Mouse (Mus musculus) liver, embryonic 16.5 days (tissue): ENCODE data around the gene Rara. TPM values are rescaled to one million over a fixed set of nuclear protein-coding genes. Genes with fewer than 3 reads are reported as not detected.
"Not testable (repeated sequence)": the region's sequence is repeated elsewhere in the genome, so short reads cannot be mapped to it uniquely, and the experiment has no call there.

ENCODE experiments used
- ATAC-seq: fragments of 200-750 bp; cut with Nextera tagmentation; 2 replicates; pipeline ENCODE4 v1.8.0; 2017; ENCODE audit warnings: low read depth, mild to moderate bottlenecking, moderate number of reproducible peaks, moderate library complexity
- H3K27ac ChIP-seq: fragments of 300-500 bp; sonication (generic); 2 replicates; pipeline ENCODE4 v1.5.1; 2014; ENCODE audit warnings: mild to moderate bottlenecking, low read length
- H3K27me3 ChIP-seq: fragments of 300-500 bp; sonication (generic); 2 replicates; pipeline ENCODE4 v1.6.1; 2014; ENCODE audit warnings: low read depth, low read length, mixed read lengths; ENCODE audit not compliant: control insufficient read depth, insufficient read depth
- H3K36me3 ChIP-seq: fragments of 300-500 bp; sonication (generic); 2 replicates; pipeline ENCODE4 v1.6.1; 2014; ENCODE audit warnings: mild to moderate bottlenecking; ENCODE audit not compliant: control insufficient read depth, insufficient read depth
- H3K4me1 ChIP-seq: fragments of 300-500 bp; sonication (generic); 2 replicates; pipeline ENCODE4 v1.6.1; 2014; ENCODE audit warnings: low read depth, low read length, mixed read lengths; ENCODE audit not compliant: control insufficient read depth
- H3K4me2 ChIP-seq: fragments of 300-500 bp; sonication (generic); 2 replicates; pipeline ENCODE4 v1.6.1; 2014; ENCODE audit warnings: low read depth, low read length, mixed read lengths
- H3K4me3 ChIP-seq: fragments of 300-500 bp; sonication (generic); 2 replicates; pipeline ENCODE4 v1.5.1; 2014; ENCODE audit warnings: low read depth, mild to moderate bottlenecking, low read length
- H3K9ac ChIP-seq: fragments of 300-500 bp; sonication (generic); 2 replicates; pipeline ENCODE4 v1.6.1; 2014; ENCODE audit warnings: low read depth, low read length
- H3K9me3 ChIP-seq: fragments of 300-500 bp; sonication (generic); replicated peaks from 2 replicates; pipeline ENCODE4 v1.6.1; 2016; ENCODE audit warnings: low read length; ENCODE audit not compliant: control insufficient read depth
- WGBS: fragments of 180-500 bp; shearing (Covaris S2); extraction: QIAGEN DNeasy Blood & Tissue Kit; methylation state at CpG from one replicate; pipeline ENCODE4 v1.1.7; 2014; ENCODE audit not compliant: insufficient replicate concordance; 5-methylcytosine and 5-hydroxymethylcytosine counted together
- polyA plus RNA-seq: library from polyadenylated mRNA; unstranded; fragments of >200 nt; fragmentation: Nextera tagmentation; extraction: Ambion mirVana; gene quantifications from 2 replicates; pipeline ENCODE4 v1.2.1, GENCODE M21; 2015

The Rara gene
- polyA plus RNA-seq, 1 experiment from 2014 or later, result 5.4 TPM

- no peaks in the 10 kb centered on the region for H3K9me3 ChIP-seq
- no peak overlapping the region for H3K9ac ChIP-seq
- peak; percentile 50 for ATAC-seq
- H3K4me2 ChIP-seq, result no peak overlapping the region; the same call in 1 of the 2 replicates
- 45% methylated on average over 9 of the region's 9 CpGs for WGBS
- peak overlapping the region; percentile 65 for H3K27ac ChIP-seq
- peaks cover 18% of the 10 kb centered on the region for H3K4me1 ChIP-seq
- peaks cover 89% of the 10 kb centered on the region for H3K36me3 ChIP-seq
- no peak overlapping the region for H3K4me3 ChIP-seq
- H3K27me3 ChIP-seq, result no peaks in the 10 kb centered on the region
Observed at GRCm38 (mm10) chr11:98918231-98918630, 9.4 kb upstream of the Rara start.

GRCm38 (mm10) chr11:98919009-98919408 is 8.6 kb upstream of the Rara start:
- H3K9me3 ChIP-seq, result no peaks in the 10 kb centered on the region
- no peak overlapping the region for H3K4me3 ChIP-seq
- WGBS, result 94% methylated on average over 11 of the region's 11 CpGs
- no peaks in the 10 kb centered on the region for H3K27me3 ChIP-seq
- H3K4me2 ChIP-seq, result no peak overlapping the region
- no peak overlapping the region for H3K9ac ChIP-seq
- peaks cover 21% of the 10 kb centered on the region for H3K4me1 ChIP-seq
- peaks cover 83% of the 10 kb centered on the region for H3K36me3 ChIP-seq
- no peak overlapping the region for H3K27ac ChIP-seq
- no peak for ATAC-seq

- not testable (repeated sequence) for H3K9ac ChIP-seq, H3K27me3 ChIP-seq, H3K27ac ChIP-seq, H3K4me3 ChIP-seq, H3K9me3 ChIP-seq, ATAC-seq, H3K4me2 ChIP-seq
- Histone ChIP-seq H3K36me3 (peaks cover 58% of the 10 kb centered on the region), H3K4me1 (peaks cover 36% of the 10 kb centered on the region)
- WGBS, result 70% methylated on average over 15 of the region's 15 CpGs
Observed at GRCm38 (mm10) chr11:98921813-98922212, 5.8 kb upstream of the Rara start.

DNA sequence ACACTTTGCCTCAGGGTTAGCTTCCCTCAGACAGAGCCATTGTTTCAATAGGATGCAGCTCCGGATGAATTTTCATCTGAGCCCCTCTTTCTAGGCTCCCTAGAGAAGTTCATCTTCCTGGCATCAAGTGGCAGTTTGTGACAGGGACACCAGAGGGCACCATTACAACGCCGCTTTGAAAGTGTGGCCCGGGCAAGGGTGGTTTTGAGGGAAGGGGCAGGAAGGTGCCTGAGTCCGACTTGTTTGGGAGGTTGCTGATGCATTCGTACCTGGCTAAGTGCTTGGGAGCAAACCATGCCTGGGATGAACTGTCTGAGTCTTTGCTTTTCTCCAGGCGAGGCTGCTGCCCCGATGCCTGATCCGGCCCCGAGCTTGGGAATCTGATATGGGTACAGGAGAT is 5.3 kb upstream of the Rara start:
- 73% methylated on average over 10 of the region's 10 CpGs for WGBS

DNA sequence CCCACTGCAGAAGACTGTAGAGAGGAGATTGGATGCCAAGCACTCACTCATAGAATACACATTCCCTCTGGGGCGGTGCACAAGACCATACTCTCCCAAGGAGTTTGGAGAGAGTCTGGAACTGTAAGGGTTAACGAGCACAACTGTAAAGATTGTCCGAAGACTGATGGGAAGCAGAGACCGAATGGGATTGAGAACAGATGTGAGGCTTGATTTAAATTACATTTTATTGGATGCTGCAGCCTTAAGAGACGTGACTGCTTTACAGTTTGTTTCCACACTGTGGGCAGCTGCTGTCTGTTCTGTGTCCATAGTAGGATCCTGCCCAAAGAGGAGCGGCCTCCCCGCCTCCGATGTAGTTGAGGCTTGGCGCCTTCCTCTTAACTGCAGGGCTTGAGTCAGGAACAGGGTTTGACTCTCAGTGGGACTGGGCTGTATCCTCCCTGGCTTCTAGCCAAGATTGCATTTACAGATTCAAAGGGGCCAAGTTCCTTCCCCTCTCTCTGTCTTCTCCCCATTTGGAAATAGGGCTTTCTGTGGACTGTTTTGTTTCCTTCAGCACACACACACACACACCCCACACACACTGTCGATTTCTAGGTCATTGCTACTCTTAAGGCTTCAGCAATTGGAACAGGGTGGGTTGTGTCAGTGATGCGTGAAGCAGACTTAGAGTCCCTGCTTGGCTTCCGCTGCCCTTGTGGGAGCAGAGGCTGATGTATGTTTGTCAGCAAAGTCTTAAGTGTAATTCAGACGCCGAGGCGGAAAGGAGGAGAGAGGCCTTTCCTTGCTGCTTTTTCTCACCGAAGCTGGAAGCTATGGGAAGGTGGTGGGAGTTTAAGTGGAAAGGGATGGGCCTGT is 4.5 kb upstream of the Rara start:
- Histone ChIP-seq H3K36me3 (peaks cover 45% of the 10 kb centered on the region), H3K4me1 (peaks cover 27% of the 10 kb centered on the region)
- not testable (repeated sequence) for H3K4me3 ChIP-seq, H3K9ac ChIP-seq, H3K9me3 ChIP-seq, H3K4me2 ChIP-seq, H3K27ac ChIP-seq, H3K27me3 ChIP-seq
- 80% methylated on average over 16 of the region's 16 CpGs for WGBS
- ATAC-seq, result peak; percentile 31

More for the DNA sequence above, 5.3 kb upstream of the Rara start:
- peaks cover 31% of the 10 kb centered on the region for H3K4me1 ChIP-seq
- H3K27ac ChIP-seq, H3K4me2 ChIP-seq, H3K27me3 ChIP-seq, H3K9ac ChIP-seq, H3K9me3 ChIP-seq, H3K4me3 ChIP-seq, ATAC-seq: not testable (repeated sequence)
- peaks cover 53% of the 10 kb centered on the region for H3K36me3 ChIP-seq

DNA sequence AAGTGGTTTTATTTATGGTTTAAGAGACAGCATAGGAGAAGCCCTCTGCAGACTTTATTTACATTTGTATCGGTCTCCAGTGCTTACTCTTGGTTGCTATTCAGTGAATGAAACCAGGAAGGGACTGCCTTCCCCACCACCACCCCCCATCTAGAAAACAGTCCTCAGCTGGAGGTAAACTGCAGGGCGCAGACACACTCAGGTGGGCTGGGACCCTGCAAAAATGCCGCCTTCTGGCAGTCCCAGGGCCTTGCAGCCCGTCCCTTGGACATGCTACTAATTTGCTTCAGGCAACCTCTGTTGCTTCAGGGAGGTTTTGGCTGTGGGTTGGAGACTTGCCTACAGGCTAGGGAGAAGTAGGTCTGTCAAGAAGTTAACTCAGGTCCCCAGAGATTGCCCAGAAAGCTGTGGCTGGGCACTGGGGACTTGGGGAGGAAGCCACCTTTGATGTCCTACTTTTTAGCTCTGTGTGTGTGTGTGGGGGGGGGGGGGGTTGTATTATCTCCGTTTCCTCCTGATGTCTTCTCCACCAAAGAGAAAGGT is 2.9 kb upstream of the Rara start:
- Histone ChIP-seq H3K4me2 (no peak overlapping the region), H3K4me3 (no peak overlapping the region), H3K4me1 (peaks cover 23% of the 10 kb centered on the region), H3K27ac (no peak overlapping the region), H3K9me3 (no peaks in the 10 kb centered on the region), H3K36me3 (peaks cover 29% of the 10 kb centered on the region), H3K9ac (no peak overlapping the region), H3K27me3 (peaks cover 9% of the 10 kb centered on the region; the same call in 1 of the 2 replicates)
- ATAC-seq, result no peak
- 52% methylated on average over 5 of the region's 5 CpGs for WGBS

- no peak overlapping the region for H3K27ac ChIP-seq
- no peaks in the 10 kb centered on the region for H3K9me3 ChIP-seq
- peaks cover 23% of the 10 kb centered on the region for H3K4me1 ChIP-seq
- WGBS, result 17% methylated on average over 10 of the region's 10 CpGs
- peaks cover 9% of the 10 kb centered on the region; the same call in 1 of the 2 replicates for H3K27me3 ChIP-seq
- H3K4me2 ChIP-seq, result no peak overlapping the region
- ATAC-seq, result no peak
- no peak overlapping the region for H3K9ac ChIP-seq
- H3K4me3 ChIP-seq, result no peak overlapping the region
- H3K36me3 ChIP-seq, result peaks cover 25% of the 10 kb centered on the region
Observed at GRCm38 (mm10) chr11:98925265-98925721, 2.3 kb upstream of the Rara start.

- Histone ChIP-seq H3K4me2 (no peak overlapping the region), H3K36me3 (peaks cover 19% of the 10 kb centered on the region), H3K9me3 (no peaks in the 10 kb centered on the region), H3K9ac (no peak overlapping the region), H3K27ac (no peak overlapping the region), H3K4me3 (no peak overlapping the region), H3K27me3 (peaks cover 9% of the 10 kb centered on the region; the same call in 1 of the 2 replicates), H3K4me1 (peaks cover 23% of the 10 kb centered on the region)
- ATAC-seq, result no peak
- WGBS, result 21% methylated on average over 12 of the region's 12 CpGs
Observed at GRCm38 (mm10) chr11:98925868-98926311, 1.7 kb upstream of the Rara start.

GRCm38 (mm10) chr11:98926553-98926952 is 1.1 kb upstream of the Rara start:
- no peak overlapping the region for H3K4me2 ChIP-seq
- no peak overlapping the region for H3K4me3 ChIP-seq
- 76% methylated on average over 7 of the region's 7 CpGs for WGBS
- H3K27me3 ChIP-seq, result peaks cover 12% of the 10 kb centered on the region
- H3K9me3 ChIP-seq, result no peaks in the 10 kb centered on the region
- no peak overlapping the region for H3K9ac ChIP-seq
- ATAC-seq, result no peak
- H3K4me1 ChIP-seq, result peaks cover 23% of the 10 kb centered on the region
- peaks cover 14% of the 10 kb centered on the region for H3K36me3 ChIP-seq
- no peak overlapping the region for H3K27ac ChIP-seq
